ENCODE assay signal across 8 mouse cellular contexts in the genomic region with DNA sequence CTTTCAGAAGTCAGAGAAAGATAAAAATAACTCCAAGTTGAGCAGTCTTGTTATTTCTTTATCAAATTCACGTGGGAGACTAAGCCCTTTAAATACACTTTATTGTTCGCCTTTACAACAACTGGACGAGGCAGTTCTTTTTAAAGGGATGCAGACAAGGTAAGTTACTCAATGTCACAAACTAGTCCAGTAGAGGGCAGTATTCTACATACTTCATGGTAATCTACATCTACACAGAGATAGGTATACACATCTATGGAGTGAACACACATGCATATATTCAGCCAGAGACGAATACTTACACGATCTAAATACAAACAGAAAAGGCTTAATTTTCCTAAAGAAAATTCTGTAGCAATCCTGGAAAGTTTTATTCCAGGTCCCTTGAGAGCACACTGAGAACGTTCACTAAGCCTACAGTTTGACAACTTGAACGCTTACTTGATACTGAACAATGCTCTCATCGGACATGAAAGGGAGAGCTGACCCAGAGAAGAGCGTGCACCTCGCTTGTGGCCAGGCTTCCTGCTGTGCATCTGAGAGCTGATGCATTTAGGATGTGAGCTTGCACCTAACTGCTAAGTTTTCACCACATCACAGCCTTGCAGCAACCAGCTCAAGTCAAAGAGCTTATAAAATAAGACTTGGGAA. TPM values are rescaled to one million over a fixed set of nuclear protein-coding genes. Genes with fewer than 3 reads are reported as not detected.
A peak's percentile ranks its signal among the peaks of the same experiment; 100 is the strongest.
DNase-seq lines count a peak whose midpoint lies in the region; ATAC-seq lines count a peak whose summit lies in the region.

No protein-coding gene starts in this region.

- no peaks in the 10 kb centered on the region for H3K27me3 ChIP-seq in hindbrain, embryonic 14.5 days (ENCODE audit: control insufficient read depth, insufficient read depth, low read length)
- H3K27me3 ChIP-seq in midbrain, embryonic 16.5 days (ENCODE audit: control insufficient read depth, insufficient read depth, low read depth, low read length): no peaks in the 10 kb centered on the region

- H3K9me3 ChIP-seq in hindbrain, embryonic 14.5 days (ENCODE audit: control insufficient read depth, low read length): no peaks in the 10 kb centered on the region
- no peaks in the 10 kb centered on the region for H3K9me3 ChIP-seq in midbrain, embryonic 16.5 days (replicated peaks; ENCODE audit: control insufficient read depth, low read length, poor library complexity, severe bottlenecking)

- no peak overlapping the region for H3K9ac ChIP-seq in hindbrain, embryonic 14.5 days
- H3K9ac ChIP-seq in midbrain, embryonic 16.5 days (ENCODE audit: low read depth, low read length): no peak overlapping the region

- intact Hi-C loops in gastrocnemius, postnatal 36 days (cut with DNase I): loop anchor here (2.0 to 5.0 kb wide), 2 partner anchors 115 to 379 kb away; no protein-coding TSS in a partner anchor
- intact Hi-C loops in gastrocnemius, postnatal 14 days (cut with DNase I; ENCODE audit: low total_unique reads): loop anchor here (5.0 kb wide), 2 partner anchors 114 to 379 kb away; no protein-coding TSS in a partner anchor

- H3K4me3 ChIP-seq in hindbrain, embryonic 14.5 days (replicated peaks; ENCODE audit: low read length): no peak overlapping the region
- H3K4me3 ChIP-seq in midbrain, embryonic 16.5 days (ENCODE audit: low read depth, low read length): no peak overlapping the region

- ATAC-seq in hindbrain, embryonic 14.5 days (ENCODE audit: low FRiP score): peak; percentile 79; the same call in 1 of the 2 replicates
- peak; percentile 88 for ATAC-seq in midbrain, embryonic 16.5 days

- WGBS in hindbrain, embryonic 14.5 days: 41% methylated on average over 10 of the region's 10 CpGs
- WGBS in midbrain, embryonic 16.5 days: 31% methylated on average over 10 of the region's 10 CpGs

- H3K36me3 ChIP-seq in hindbrain, embryonic 14.5 days (replicated peaks; ENCODE audit: control insufficient read depth, insufficient read depth): no peaks in the 10 kb centered on the region
- no peaks in the 10 kb centered on the region for H3K36me3 ChIP-seq in midbrain, embryonic 16.5 days (ENCODE audit: control insufficient read depth, insufficient read depth, low read length)

- H3K4me2 ChIP-seq in hindbrain, embryonic 14.5 days (replicated peaks): no peak overlapping the region
- peak overlapping the region; percentile 7 for H3K4me2 ChIP-seq in midbrain, embryonic 16.5 days (ENCODE audit: low read length)

- H3K27ac ChIP-seq in hindbrain, embryonic 14.5 days: no peak overlapping the region
- no peak overlapping the region for H3K27ac ChIP-seq in midbrain, embryonic 16.5 days (ENCODE audit: low read length)

- peak; percentile 38 for DNase-seq in gastrocnemius, adult 18-20 months (ENCODE audit: low spot score)
- DNase-seq in gastrocnemius, postnatal 36 days: no peak
- DNase-seq in spleen, postnatal 36 days (ENCODE audit: low spot score in 2 of 2): peak; percentile 10 to 43
- DNase-seq in spleen, postnatal 10 days (ENCODE audit: low spot score in 2 of 2): no peak
- peak; percentile 90 for DNase-seq in hindbrain, embryonic 14.5 days (ENCODE audit: low spot score)
- no peak for DNase-seq in urinary bladder, adult 18-20 months (ENCODE audit: low spot score in 2 of 2)
- DNase-seq in gastrocnemius, postnatal 14 days: no peak

- H3K4me1 ChIP-seq in hindbrain, embryonic 14.5 days (replicated peaks; ENCODE audit: control insufficient read depth, insufficient read depth, low read length): no peaks in the 10 kb centered on the region
- no peaks in the 10 kb centered on the region for H3K4me1 ChIP-seq in midbrain, embryonic 16.5 days (ENCODE audit: control insufficient read depth, insufficient read depth, low read length)

RNA-seq across cellular contexts. Expression of a gene that starts 24.3 kb away (rescaled TPM):
- 1 to 10 TPM; 2.3 TPM for total RNA-seq in gastrocnemius, adult 18-20 months (2021)
- total RNA-seq in gastrocnemius, postnatal 36 days (2021): 1 to 10 TPM; 2.6 to 3.2 TPM
- polyA plus RNA-seq in hindbrain, embryonic 14.5 days (2014; fragmentation: Nextera tagmentation; extraction: Ambion mirVana): 3.0 and 3.1 TPM in 2 replicates
- 1.7 and 2.2 TPM in 2 replicates for polyA plus RNA-seq in midbrain, embryonic 16.5 days (2015; fragmentation: Nextera tagmentation; extraction: Ambion mirVana)
- total RNA-seq in gastrocnemius, postnatal 14 days (2021): 1 to 10 TPM; 3.5 to 3.6 TPM

Comparison
In these comparisons a context has a peak if more than half of its experiments do, and no peak if none do; other contexts are left out.
1. DNase-seq: peak in gastrocnemius, adult 18-20 months (single experiment), spleen, postnatal 36 days (2 of 2) and hindbrain, embryonic 14.5 days (single experiment); none in gastrocnemius, postnatal 36 days (0 of 2), spleen, postnatal 10 days (0 of 2), urinary bladder, adult 18-20 months (0 of 2) and gastrocnemius, postnatal 14 days (single experiment).